Mouse (Mus musculus) bone marrow macrophage, adult 2 months (primary cell): ENCODE data around the gene Grwd1.

Experiments
- CTCF ChIP-seq: IDR thresholded peaks from 2 replicates; pipeline ENCODE4 v1.5.1; 2012; ENCODE audit warnings: low read depth, mild to moderate bottlenecking, low read length, moderate library complexity
- POLR2A ChIP-seq: IDR thresholded peaks from 2 replicates; pipeline ENCODE4 v1.6.1; 2012; ENCODE audit warnings: mild to moderate bottlenecking, low read depth, low read length, borderline replicate concordance

GRCm38 (mm10) chr7:45779081-45779641 lies 51.6 kb downstream of the Grwd1 start:
- TF ChIP-seq CTCF (no peak), POLR2A (no peak)
